Mouse (Mus musculus): ENCODE measurements around the gene Gm21958. TPM values are rescaled to one million over a fixed set of nuclear protein-coding genes. Genes with fewer than 3 reads are reported as not detected.

The Gm21958 gene
- polyA plus RNA-seq, 1 experiment from 2014 or later: 0.32 TPM

DNA sequence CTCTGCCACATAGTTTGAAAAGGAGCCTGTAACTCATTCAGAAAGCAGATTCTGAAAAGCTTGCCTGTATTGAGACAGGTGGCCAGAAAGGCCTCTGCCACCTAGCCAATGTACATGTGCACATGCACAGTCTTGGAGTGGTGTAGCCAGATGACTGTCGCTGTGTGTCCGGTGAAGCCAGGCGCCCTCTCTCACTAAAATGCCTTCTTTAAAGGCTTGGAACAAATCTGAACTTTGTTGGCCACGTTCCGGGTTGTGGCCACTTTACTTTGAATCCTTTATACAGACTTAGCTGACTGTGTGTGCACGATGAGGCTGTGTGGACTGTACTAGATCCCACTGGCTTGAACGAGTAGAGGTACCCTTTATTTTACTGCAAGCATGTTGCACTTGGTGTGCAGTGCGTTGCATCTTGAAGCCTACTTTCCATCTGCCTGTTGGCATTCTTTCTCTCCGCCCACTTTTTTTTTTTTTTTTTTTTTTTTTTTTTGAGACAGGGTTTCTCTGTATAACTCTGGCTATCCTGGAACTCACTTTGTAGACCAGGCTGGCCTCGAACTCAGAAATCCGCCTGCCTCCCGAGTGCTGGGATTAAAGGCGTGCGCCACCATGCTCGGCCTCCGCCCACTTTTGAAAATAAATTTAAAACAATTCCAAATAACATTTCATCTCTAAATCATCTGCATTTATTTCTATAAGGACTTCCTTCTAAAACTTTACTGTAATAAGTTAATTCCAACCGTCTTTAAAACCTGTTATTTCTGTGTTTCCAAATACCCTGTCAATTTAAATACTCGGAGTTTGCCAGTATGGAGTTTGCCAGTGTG is 22.2 kb upstream of the Gm21958 start:
- WGBS: 54% methylated on average over 18 of the region's 18 CpGs
- no peak for ATAC-seq (ENCODE audit: extremely low read depth, insufficient number of reproducible peaks, low FRiP score, low TSS enrichment)
- H3K36me3 ChIP-seq: peaks cover 52% of the 10 kb centered on the region
- H3K27me3 ChIP-seq (replicated peaks): no peaks in the 10 kb centered on the region
- peak overlapping the region; percentile 99 for H3K9ac ChIP-seq
- H3K4me2 ChIP-seq: peak overlapping the region; percentile 88
- peak overlapping the region; percentile 100 for H3K27ac ChIP-seq (replicated peaks)
- no peaks in the 10 kb centered on the region for H3K9me3 ChIP-seq
- peaks cover 25% of the 10 kb centered on the region for H3K4me1 ChIP-seq
- peak overlapping the region; percentile 94 for H3K4me3 ChIP-seq

GRCm38 (mm10) chr3:54735247-54736046 is 21.3 kb upstream of the Gm21958 start, which contains the start of the genes Exosc8 and Alg5:
TSS of gene Exosc8 (minus strand) at chr3:54735393.
TSS of gene Alg5 (plus strand) at chr3:54735539.
- no peaks in the 10 kb centered on the region for H3K27me3 ChIP-seq (replicated peaks)
- no peaks in the 10 kb centered on the region for H3K9me3 ChIP-seq
- H3K4me2 ChIP-seq: peak within 1 kb of the TSS; percentile 88
- peak within 1 kb of the TSS; percentile 99 for H3K9ac ChIP-seq
- peak; percentile 88 for ATAC-seq (ENCODE audit: extremely low read depth, insufficient number of reproducible peaks, low FRiP score, low TSS enrichment)
- H3K4me1 ChIP-seq: peaks cover 25% of the 10 kb centered on the region
- peak within 1 kb of the TSS; percentile 94 for H3K4me3 ChIP-seq
- H3K36me3 ChIP-seq: peaks cover 52% of the 10 kb centered on the region
- peak within 1 kb of the TSS; percentile 100 for H3K27ac ChIP-seq (replicated peaks)
- WGBS: under 1% methylated on average over 64 of the region's 65 CpGs

DNA sequence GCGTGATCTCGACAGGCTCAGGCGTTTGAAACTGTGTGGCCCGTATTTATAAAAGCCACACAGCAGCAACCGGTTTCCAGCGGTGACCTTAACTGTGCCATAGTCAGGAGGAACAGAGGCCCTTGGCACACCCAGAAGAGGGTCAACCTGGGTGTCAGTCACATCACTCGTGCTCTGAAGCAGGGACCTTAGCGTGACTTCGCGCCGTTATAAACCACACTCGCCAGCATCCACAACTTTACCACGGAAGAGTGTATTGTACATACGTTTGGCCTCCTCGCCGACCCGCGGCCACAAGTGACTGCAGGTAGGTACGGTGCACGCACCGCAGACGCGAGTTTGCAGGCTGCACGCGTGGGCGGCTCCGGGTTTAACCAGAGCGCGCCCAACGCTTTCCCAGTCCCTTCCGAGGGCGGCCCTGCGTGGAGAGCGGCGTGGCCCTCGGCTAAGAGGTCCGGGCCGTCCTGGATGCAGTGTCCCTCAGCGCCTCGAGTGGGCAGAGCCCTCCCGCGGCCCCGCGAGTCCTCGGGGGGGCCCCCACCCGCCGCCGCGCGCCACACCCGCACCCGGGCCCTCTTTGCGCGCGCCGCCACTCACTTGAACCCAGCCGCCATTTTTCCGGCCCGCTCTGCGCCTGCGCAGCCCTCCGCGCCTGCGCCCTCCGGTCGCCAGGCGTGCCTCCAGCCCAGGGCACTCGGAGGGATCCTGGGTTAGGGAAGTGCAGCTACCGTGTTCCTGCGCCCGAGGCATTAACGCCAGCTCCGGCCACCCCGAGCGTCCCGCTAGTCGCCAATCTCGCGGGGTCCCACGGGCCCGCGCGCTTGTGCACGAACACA is 20.5 kb upstream of the Gm21958 start:
- Histone ChIP-seq H3K4me3 (peak overlapping the region; percentile 94), H3K4me1 (peaks cover 25% of the 10 kb centered on the region), H3K27ac (replicated peaks) (peak overlapping the region; percentile 100), H3K4me2 (peak overlapping the region; percentile 88), H3K9ac (peak overlapping the region; percentile 99), H3K27me3 (replicated peaks) (no peaks in the 10 kb centered on the region), H3K9me3 (no peaks in the 10 kb centered on the region), H3K36me3 (peaks cover 52% of the 10 kb centered on the region)
- under 1% methylated on average over 84 of the region's 84 CpGs for WGBS
- ATAC-seq (ENCODE audit: extremely low read depth, insufficient number of reproducible peaks, low FRiP score, low TSS enrichment): peak; percentile 78

GRCm38 (mm10) chr3:54732371-54732770 is 18.2 kb upstream of the Gm21958 start:
- no peak for ATAC-seq (ENCODE audit: extremely low read depth, insufficient number of reproducible peaks, low FRiP score, low TSS enrichment)
- H3K9ac ChIP-seq: peak overlapping the region; percentile 34; the same call in 1 of the 2 replicates
- WGBS: 60% methylated on average over 4 of the region's 4 CpGs
- no peaks in the 10 kb centered on the region for H3K27me3 ChIP-seq (replicated peaks)
- H3K36me3 ChIP-seq: peaks cover 61% of the 10 kb centered on the region
- H3K27ac ChIP-seq (replicated peaks): no peak overlapping the region
- H3K9me3 ChIP-seq: no peaks in the 10 kb centered on the region
- H3K4me3 ChIP-seq: no peak overlapping the region
- no peak overlapping the region for H3K4me2 ChIP-seq
- H3K4me1 ChIP-seq: peaks cover 25% of the 10 kb centered on the region

GRCm38 (mm10) chr3:54731626-54732150 is 17.5 kb upstream of the Gm21958 start:
- Histone ChIP-seq H3K36me3 (peaks cover 67% of the 10 kb centered on the region), H3K4me2 (no peak overlapping the region), H3K9ac (no peak overlapping the region; the same call in 1 of the 2 replicates), H3K27ac (replicated peaks) (no peak overlapping the region), H3K4me1 (peaks cover 25% of the 10 kb centered on the region), H3K9me3 (no peaks in the 10 kb centered on the region), H3K4me3 (no peak overlapping the region), H3K27me3 (replicated peaks) (no peaks in the 10 kb centered on the region)
- WGBS: 82% methylated on average over 8 of the region's 8 CpGs
- no peak for ATAC-seq (ENCODE audit: extremely low read depth, insufficient number of reproducible peaks, low FRiP score, low TSS enrichment)

- ATAC-seq (ENCODE audit: extremely low read depth, insufficient number of reproducible peaks, low FRiP score, low TSS enrichment): no peak
- Histone ChIP-seq H3K36me3 (peaks cover 89% of the 10 kb centered on the region), H3K9me3 (no peaks in the 10 kb centered on the region), H3K4me3 (no peak overlapping the region), H3K4me1 (peaks cover 7% of the 10 kb centered on the region), H3K9ac (no peak overlapping the region), H3K27ac (replicated peaks) (no peak overlapping the region), H3K4me2 (no peak overlapping the region), H3K27me3 (replicated peaks) (no peaks in the 10 kb centered on the region)
- 92% methylated on average over 6 of the region's 6 CpGs for WGBS
Observed at GRCm38 (mm10) chr3:54728100-54728499, 13.9 kb upstream of the Gm21958 start.

- Histone ChIP-seq H3K4me2 (no peak overlapping the region), H3K9ac (no peak overlapping the region), H3K4me1 (peaks cover 5% of the 10 kb centered on the region), H3K4me3 (no peak overlapping the region), H3K9me3 (no peaks in the 10 kb centered on the region), H3K36me3 (peaks cover 89% of the 10 kb centered on the region), H3K27me3 (replicated peaks) (no peaks in the 10 kb centered on the region), H3K27ac (replicated peaks) (no peak overlapping the region)
- 83% methylated on average over 2 of the region's 2 CpGs for WGBS
- no peak for ATAC-seq (ENCODE audit: extremely low read depth, insufficient number of reproducible peaks, low FRiP score, low TSS enrichment)
Observed at GRCm38 (mm10) chr3:54727588-54727987, 13.4 kb upstream of the Gm21958 start.

GRCm38 (mm10) chr3:54725344-54725743 is 11.2 kb upstream of the Gm21958 start:
- no peaks in the 10 kb centered on the region for H3K9me3 ChIP-seq
- ATAC-seq (ENCODE audit: extremely low read depth, insufficient number of reproducible peaks, low FRiP score, low TSS enrichment): no peak
- H3K27ac ChIP-seq (replicated peaks): no peak overlapping the region
- H3K4me3 ChIP-seq: no peak overlapping the region
- 78% methylated on average over 2 of the region's 2 CpGs for WGBS
- no peak overlapping the region for H3K9ac ChIP-seq
- H3K27me3 ChIP-seq (replicated peaks): no peaks in the 10 kb centered on the region
- H3K4me1 ChIP-seq: peaks cover 7% of the 10 kb centered on the region; the same call in 1 of the 2 replicates
- H3K36me3 ChIP-seq: peaks cover 90% of the 10 kb centered on the region
- no peak overlapping the region for H3K4me2 ChIP-seq

DNA sequence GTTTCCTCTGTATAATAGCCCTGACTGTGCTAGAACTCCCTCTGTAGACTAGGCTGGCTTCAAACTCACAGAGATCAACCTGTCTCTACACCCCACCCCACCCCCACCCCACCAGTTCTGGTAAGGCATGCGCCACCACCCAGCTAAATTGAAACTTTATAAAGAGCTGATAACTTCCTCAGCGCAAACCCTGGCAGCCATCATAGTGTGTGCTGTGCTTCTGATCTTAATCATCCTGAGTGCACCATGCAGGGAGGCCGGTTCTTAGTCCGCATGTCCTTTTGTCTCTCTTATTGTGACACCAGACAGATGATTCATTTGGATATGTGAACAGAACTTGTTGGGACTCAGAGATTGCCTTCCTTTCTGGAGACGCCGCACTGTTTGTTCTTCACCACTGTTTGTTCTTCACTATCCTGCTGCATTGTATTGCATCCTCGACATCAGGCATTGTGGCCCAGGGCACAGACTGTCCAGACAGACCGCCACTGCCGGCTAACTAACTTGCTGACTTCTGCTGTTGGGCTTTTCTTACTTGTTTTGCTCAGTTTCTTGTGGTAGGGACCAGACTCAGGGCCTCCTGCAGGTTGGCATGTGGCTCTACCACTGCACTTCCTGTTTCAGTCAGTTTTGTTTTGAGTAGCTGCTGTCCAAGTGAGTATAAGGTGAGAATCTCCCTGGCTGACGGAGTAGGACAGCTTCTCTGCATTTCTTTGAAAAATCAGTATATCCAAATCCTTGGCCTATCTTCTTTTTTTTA is 9.8 kb upstream of the Gm21958 start:
- Histone ChIP-seq H3K4me3 (no peak overlapping the region), H3K9me3 (no peaks in the 10 kb centered on the region), H3K27me3 (replicated peaks) (no peaks in the 10 kb centered on the region), H3K9ac (no peak overlapping the region), H3K36me3 (peaks cover 85% of the 10 kb centered on the region), H3K27ac (replicated peaks) (no peak overlapping the region), H3K4me1 (peaks cover 7% of the 10 kb centered on the region; the same call in 1 of the 2 replicates), H3K4me2 (no peak overlapping the region)
- WGBS: 86% methylated on average over 10 of the region's 10 CpGs
- no peak for ATAC-seq (ENCODE audit: extremely low read depth, insufficient number of reproducible peaks, low FRiP score, low TSS enrichment)

GRCm38 (mm10) chr3:54718947-54719346 is 4.8 kb upstream of the Gm21958 start:
- no peak for ATAC-seq (ENCODE audit: extremely low read depth, insufficient number of reproducible peaks, low FRiP score, low TSS enrichment)
- Histone ChIP-seq H3K4me3 (no peak overlapping the region), H3K27ac (replicated peaks) (no peak overlapping the region), H3K9ac (no peak overlapping the region), H3K27me3 (replicated peaks) (no peaks in the 10 kb centered on the region), H3K9me3 (no peaks in the 10 kb centered on the region), H3K4me1 (peaks cover 7% of the 10 kb centered on the region; the same call in 1 of the 2 replicates), H3K4me2 (no peak overlapping the region), H3K36me3 (peaks cover 91% of the 10 kb centered on the region)
- 66% methylated on average over 3 of the region's 3 CpGs for WGBS

Measured in heart, embryonic 13.5 days (tissue).